Mouse (Mus musculus): ENCODE results near the gene Mast4.

GRCm38 (mm10) chr13:103043692-103044091 lies 290.6 kb downstream of the Mast4 start:
- no peak for TF ChIP-seq CTCF (IDR thresholded peaks at IDR 0.05; ENCODE audit: low read depth, low read length)
- no peak for TF ChIP-seq GATA1 (IDR thresholded peaks at IDR 0.05; ENCODE audit: borderline replicate concordance, low read length)
- TF ChIP-seq TAL1 (conservative IDR thresholded peaks at IDR 0.05; ENCODE audit: low read depth, low read length) = no peak
- no peak for TF ChIP-seq GATA2 (IDR thresholded peaks at IDR 0.05; ENCODE audit: borderline replicate concordance, low read depth, low read length)
- TF ChIP-seq POLR2AphosphoS5 (IDR thresholded peaks at IDR 0.05; ENCODE audit: insufficient replicate concordance, low read depth, low read length) = no peak

Data from G1E (cell line).